Mouse (Mus musculus): ENCODE measurements around the gene Vmn2r83. TPM values are rescaled to one million over a fixed set of nuclear protein-coding genes. Genes with fewer than 3 reads are reported as not detected.

Vmn2r83 gene
- polyA plus RNA-seq, 1 experiment, result not detected

Other genes starting within 250 kb of the Vmn2r83 start
- gene Vmn2r81, start 221.0 kb upstream of the Vmn2r83 start, polyA plus RNA-seq (2012; ENCODE audit: insufficient read depth, insufficient read length, missing spikeins), result not detected in 2 replicates
- gene Vmn2r82, start 112.2 kb upstream of the Vmn2r83 start, polyA plus RNA-seq (2012; ENCODE audit: insufficient read depth, insufficient read length, missing spikeins), result not detected in 2 replicates
- gene Plpp2, start 65.1 kb downstream of the Vmn2r83 start, polyA plus RNA-seq (2012; ENCODE audit: insufficient read depth, insufficient read length, missing spikeins), result 3.9 and 4.3 TPM in 2 replicates
- 6.1 and 8.5 TPM in 2 replicates for gene Mier2, start 86.5 kb downstream of the Vmn2r83 start, polyA plus RNA-seq (2012; ENCODE audit: insufficient read depth, insufficient read length, missing spikeins)
- not detected in 2 replicates for gene Theg, start 118.6 kb downstream of the Vmn2r83 start, polyA plus RNA-seq (2012; ENCODE audit: insufficient read depth, insufficient read length, missing spikeins)
- gene C2cd4c, start 145.3 kb downstream of the Vmn2r83 start, polyA plus RNA-seq (2012; ENCODE audit: insufficient read depth, insufficient read length, missing spikeins), result 0.48 TPM in 1 of 2 replicates, not detected in the other
- 0.92 and 1.7 TPM in 2 replicates for gene Shc2, start 169.2 kb downstream of the Vmn2r83 start, polyA plus RNA-seq (2012; ENCODE audit: insufficient read depth, insufficient read length, missing spikeins)
- gene Odf3l2, start 177.0 kb downstream of the Vmn2r83 start, polyA plus RNA-seq (2012; ENCODE audit: insufficient read depth, insufficient read length, missing spikeins), result 1.2 TPM in 1 of 2 replicates, not detected in the other
- gene Madcam1, start 195.8 kb downstream of the Vmn2r83 start, polyA plus RNA-seq (2012; ENCODE audit: insufficient read depth, insufficient read length, missing spikeins), result not detected in 2 replicates
- gene Tpgs1, start 200.6 kb downstream of the Vmn2r83 start, polyA plus RNA-seq (2012; ENCODE audit: insufficient read depth, insufficient read length, missing spikeins), result 17.0 and 17.6 TPM in 2 replicates
- gene Cdc34, start 213.5 kb downstream of the Vmn2r83 start, polyA plus RNA-seq (2012; ENCODE audit: insufficient read depth, insufficient read length, missing spikeins), result 181 and 274 TPM in 2 replicates
- gene Gzmm, start 220.3 kb downstream of the Vmn2r83 start, polyA plus RNA-seq (2012; ENCODE audit: insufficient read depth, insufficient read length, missing spikeins), result not detected in 2 replicates
- gene Bsg, start 235.8 kb downstream of the Vmn2r83 start, polyA plus RNA-seq (2012; ENCODE audit: insufficient read depth, insufficient read length, missing spikeins), result 495 and 669 TPM in 2 replicates
- gene Hcn2, start 247.9 kb downstream of the Vmn2r83 start, polyA plus RNA-seq (2012; ENCODE audit: insufficient read depth, insufficient read length, missing spikeins), result 0.52 TPM in 1 of 2 replicates, not detected in the other